Mouse (Mus musculus): ENCODE data around the gene Mical3.

Mical3 gene

GRCm38 (mm10) chr6:120956259-120957161 lies 174.3 kb downstream of the Mical3 start:
- DNase-seq: peak; percentile 83

- no peak for DNase-seq
Measured at GRCm38 (mm10) chr6:120955215-120955614, 175.6 kb downstream of the Mical3 start.

GRCm38 (mm10) chr6:120954241-120954640 lies 176.6 kb downstream of the Mical3 start:
- DNase-seq: no peak

- no peak for DNase-seq
Measured at GRCm38 (mm10) chr6:120952475-120952874, 178.3 kb downstream of the Mical3 start.

- DNase-seq: no peak
Measured at GRCm38 (mm10) chr6:120951311-120951710, 179.5 kb downstream of the Mical3 start.

GRCm38 (mm10) chr6:120945510-120945909 lies 185.3 kb downstream of the Mical3 start:
- no peak for DNase-seq

- DNase-seq: no peak
Measured at GRCm38 (mm10) chr6:120943964-120944363, 186.8 kb downstream of the Mical3 start.

GRCm38 (mm10) chr6:120943551-120943950 lies 187.2 kb downstream of the Mical3 start:
- DNase-seq: no peak

GRCm38 (mm10) chr6:120943079-120943478 lies 187.7 kb downstream of the Mical3 start:
- DNase-seq: no peak

- no peak for DNase-seq
Measured at GRCm38 (mm10) chr6:120941575-120941974, 189.2 kb downstream of the Mical3 start.

GRCm38 (mm10) chr6:120941084-120941481 lies 189.7 kb downstream of the Mical3 start:
- DNase-seq: no peak

- no peak for DNase-seq
Measured at GRCm38 (mm10) chr6:120940446-120941083, 190.2 kb downstream of the Mical3 start.

GRCm38 (mm10) chr6:120939783-120940182 lies 191.0 kb downstream of the Mical3 start:
- DNase-seq: no peak

GRCm38 (mm10) chr6:120938763-120939450 lies 191.9 kb downstream of the Mical3 start:
- no peak for DNase-seq

- DNase-seq: no peak
Measured at GRCm38 (mm10) chr6:120937999-120938608, 192.7 kb downstream of the Mical3 start.

GRCm38 (mm10) chr6:120937104-120937617 lies 193.6 kb downstream of the Mical3 start:
- no peak for DNase-seq

GRCm38 (mm10) chr6:120934176-120934575 lies 196.6 kb downstream of the Mical3 start:
- DNase-seq: no peak

- no peak for DNase-seq
Measured at GRCm38 (mm10) chr6:120933670-120934069, 197.1 kb downstream of the Mical3 start.

- no peak for DNase-seq
Measured at GRCm38 (mm10) chr6:120932597-120932996, 198.2 kb downstream of the Mical3 start.

- no peak for DNase-seq
Measured at GRCm38 (mm10) chr6:120930450-120931306, 200.1 kb downstream of the Mical3 start.

GRCm38 (mm10) chr6:120929421-120929820 lies 201.4 kb downstream of the Mical3 start:
- DNase-seq: no peak

- no peak for DNase-seq
Measured at GRCm38 (mm10) chr6:120927765-120928164, 203.0 kb downstream of the Mical3 start.
